Mouse (Mus musculus): Measurements from ENCODE around the gene Igsf8. TPM values are rescaled to one million over a fixed set of nuclear protein-coding genes. Genes with fewer than 3 reads are reported as not detected.

Igsf8 gene
- polyA plus RNA-seq, 2 experiments from 2014 or later, result 3.8 to 5.5 TPM

DNA sequence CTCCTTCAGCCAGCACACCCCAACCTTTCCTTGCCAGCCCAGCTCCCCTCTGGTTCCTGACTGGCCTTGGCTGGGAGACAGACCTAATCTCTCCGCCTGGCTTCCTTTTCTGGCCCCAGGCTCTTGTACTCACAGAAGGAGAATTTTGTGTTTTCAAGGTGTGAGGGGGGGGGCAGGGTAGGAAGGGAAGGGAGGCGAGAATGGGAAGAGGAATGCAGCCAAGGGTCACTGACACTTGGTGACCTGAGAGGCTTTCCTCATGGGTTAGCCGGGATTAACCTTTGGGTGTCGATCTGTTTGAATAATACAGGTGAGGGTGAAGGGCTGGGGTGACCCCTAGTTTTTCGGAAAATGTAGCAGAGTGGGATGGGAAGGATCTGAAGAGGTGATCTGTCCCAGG is 12.7 kb downstream of the Igsf8 start:
- no peak for ATAC-seq

DNA sequence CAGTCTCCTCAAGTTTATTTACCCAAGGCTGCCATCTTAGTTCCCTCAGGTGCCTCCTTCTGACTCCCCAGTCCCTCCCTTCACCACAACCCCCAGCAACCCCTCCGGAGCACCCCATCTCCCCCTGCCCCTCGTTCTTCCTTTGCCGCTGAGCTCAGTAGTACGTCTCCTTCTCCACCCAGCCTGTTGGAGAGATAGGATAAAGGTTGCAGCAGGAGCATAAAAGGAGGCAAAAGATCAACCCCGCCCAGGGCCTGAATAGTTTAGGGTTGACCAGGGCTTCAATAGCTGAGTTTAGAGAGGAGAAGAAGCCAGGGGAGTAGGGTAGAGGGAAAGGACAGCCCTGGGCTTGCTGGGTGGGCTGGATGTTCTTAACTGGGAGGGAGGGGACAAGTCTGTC is 13.1 kb downstream of the Igsf8 start:
- ATAC-seq, result no peak

DNA sequence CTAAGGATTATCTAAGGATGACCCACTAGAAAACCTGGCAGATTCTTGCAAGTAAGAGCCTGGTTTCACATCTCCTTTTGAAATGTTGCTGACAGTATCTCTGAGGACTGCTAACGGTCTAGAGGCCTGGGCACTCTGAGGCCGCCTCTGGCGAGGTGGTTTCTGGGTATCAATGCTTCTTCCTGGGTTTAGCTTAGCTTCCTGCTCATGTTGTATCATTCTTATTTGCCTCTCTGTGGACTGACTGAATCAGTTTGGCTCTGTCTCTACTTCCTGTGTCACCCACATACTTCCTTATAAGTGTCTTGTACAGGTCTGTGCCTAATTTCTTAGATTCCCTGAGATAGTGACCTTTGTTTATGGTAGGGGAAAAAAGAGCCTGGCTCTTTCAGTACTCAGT is 15.7 kb downstream of the Igsf8 start:
- peak; percentile 92 for ATAC-seq

DNA sequence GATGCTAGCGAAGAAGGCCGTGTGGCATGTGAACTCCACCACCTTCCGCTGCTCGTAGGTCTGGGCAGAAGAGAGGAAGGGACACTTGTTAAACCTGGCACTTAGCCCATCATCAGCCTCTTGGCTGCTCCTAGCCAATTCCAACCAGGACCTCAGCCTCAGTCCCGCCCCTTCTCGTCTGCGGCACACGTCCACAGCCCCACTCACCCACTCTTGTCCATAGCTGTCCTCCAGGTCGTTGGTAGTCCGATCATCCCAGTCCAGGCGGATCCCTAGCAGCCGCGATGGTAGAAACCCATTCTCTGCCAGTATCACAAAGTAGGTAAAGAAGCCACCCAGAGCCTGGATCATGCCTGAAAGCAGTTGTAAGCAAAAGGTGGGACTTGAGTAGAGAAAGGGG is 16.9 kb downstream of the Igsf8 start:
- no peak for ATAC-seq

DNA sequence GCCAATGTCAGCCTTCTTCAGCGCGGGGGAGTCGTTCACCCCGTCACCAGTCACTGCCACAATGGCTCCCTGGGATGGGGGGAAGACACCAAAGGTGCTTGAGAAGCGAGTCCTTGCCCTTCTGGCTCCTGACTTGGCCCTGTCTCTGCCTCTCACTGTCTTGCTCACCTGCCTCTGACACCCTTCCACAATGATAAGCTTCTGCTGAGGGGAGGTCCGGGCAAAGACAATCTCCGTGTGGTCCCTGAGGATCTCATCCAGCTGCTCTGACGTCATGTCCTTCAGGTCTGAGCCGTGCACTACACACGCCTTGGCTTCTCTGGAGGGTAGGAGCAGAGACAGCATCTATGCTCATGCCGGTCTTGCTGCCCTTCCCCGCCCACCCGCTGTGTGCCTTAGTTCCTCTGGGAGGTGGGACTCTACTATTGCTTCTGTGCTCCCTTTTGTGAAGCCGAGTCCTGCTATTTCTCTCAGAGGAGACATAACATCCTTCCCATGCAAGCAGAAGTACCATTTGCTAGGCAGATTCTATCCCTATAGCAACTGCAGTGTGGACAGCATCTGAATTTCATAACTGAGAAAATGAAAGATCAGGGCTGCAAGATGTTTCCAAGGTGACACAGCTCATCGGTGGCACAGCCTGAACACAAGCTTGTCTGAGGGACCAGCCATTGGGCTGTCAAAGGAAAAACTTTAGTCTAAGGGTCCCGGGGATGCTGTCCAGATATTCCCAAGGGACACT is 18.5 kb downstream of the Igsf8 start:
- no peak for ATAC-seq

DNA sequence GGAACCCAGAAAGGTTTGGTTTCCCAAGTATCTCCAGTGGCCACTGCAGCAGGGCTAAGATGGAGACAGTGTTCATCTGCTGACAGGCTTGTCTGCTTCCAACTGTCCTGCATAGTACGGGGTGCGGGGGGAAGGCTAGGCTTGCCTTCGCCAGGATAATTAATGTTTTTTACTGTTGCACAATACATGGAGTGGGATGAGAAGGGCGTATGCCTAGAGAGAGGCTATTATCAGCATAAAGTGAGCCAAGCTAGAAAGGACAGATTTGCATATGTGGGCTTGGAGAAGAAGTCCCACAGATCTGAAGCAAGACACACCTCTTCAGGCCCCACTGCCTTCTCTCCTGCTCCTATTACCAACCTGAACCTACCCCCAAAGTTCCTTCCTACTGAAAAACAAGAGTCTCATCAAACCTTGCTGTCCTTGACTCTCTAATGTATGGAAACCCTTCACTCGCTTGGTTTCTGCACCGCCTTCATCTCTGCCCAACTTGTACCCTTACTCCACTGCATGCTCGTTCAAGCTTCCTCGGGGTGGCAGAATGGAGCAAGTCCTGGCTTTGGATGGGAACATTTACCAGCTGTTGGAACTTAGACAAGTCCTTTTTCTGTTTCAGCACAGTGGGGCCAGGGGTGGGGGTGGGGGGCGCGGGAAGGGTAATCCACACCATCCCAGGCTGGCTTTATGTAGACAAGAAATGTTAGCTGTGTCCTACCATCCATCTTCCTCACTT is 20.2 kb downstream of the Igsf8 start:
- ATAC-seq, result no peak

DNA sequence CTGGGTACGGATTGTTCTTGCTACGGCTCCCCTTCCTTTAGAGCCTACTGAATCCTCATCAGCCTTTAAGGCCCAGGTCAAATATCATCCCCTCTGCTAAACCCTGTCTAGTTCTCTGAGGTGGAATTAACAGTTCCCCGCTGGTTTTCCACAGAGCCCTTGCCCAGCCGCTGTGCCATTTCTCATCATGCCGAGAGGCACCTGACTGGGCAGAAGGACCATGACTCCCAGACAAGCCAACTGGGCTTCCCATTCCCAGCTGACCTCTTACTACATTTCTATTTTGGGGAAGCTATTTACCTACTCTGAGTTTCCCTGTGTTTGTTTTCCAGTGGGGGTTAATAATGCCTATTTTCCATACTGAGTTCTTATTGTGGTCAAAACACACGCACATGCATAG is 21.6 kb downstream of the Igsf8 start:
- no peak for ATAC-seq

- no peak for ATAC-seq
Measured at GRCm38 (mm10) chr1:172284221-172284620, 22.8 kb downstream of the Igsf8 start.

- ATAC-seq, result peak; percentile 72
Measured at GRCm38 (mm10) chr1:172286740-172287139, 25.3 kb downstream of the Igsf8 start.

DNA sequence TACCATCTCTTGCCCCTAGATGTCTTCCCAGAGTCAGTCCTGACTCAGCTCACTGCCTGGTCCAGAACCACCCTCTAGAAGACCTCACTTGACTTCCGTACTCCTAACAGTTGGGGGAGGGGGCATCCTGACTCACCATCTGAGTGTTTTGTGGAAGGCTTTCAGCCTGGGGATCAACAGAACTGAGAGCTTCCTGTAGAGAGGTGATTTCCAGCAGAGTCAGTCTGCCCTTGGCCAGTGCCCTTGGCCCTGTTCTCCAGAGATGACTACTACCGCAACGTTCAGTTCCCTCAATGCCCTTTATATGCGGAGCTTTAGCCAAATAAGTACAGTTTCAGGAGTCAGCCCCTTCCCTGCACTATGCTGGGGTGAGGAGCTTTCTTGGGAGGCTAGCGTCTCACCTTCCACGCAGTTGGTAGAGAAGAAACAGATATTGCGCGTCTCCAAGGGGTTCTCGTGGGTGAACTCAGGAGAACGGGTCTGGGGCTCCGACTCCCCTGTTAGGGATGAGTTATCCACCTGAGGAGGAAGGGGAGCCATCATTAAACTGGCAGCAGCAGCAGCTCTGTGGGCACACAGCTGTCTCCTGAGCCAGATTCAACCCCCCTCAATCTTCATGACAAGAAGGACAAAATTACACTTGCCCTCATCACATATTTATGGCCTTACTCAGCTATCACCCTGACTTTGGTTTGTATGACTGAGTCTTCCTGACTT is 27.6 kb downstream of the Igsf8 start:
- no peak for ATAC-seq

DNA sequence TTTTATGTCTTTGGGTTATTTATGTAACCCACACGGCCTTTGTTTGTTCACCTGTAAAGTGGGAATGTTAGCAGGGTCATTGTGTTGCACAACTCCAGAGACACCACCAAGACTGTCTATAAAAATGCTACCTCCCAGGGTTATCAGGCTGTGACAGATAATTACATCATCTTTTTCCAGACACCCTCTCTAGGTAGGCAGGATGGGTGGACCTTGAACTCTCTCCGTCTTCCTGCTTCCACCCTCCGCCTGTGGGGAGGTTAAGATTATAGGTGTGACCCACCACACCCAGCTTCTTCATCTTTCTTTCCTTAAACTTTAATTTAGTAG is 28.1 kb downstream of the Igsf8 start:
- no peak for ATAC-seq

DNA sequence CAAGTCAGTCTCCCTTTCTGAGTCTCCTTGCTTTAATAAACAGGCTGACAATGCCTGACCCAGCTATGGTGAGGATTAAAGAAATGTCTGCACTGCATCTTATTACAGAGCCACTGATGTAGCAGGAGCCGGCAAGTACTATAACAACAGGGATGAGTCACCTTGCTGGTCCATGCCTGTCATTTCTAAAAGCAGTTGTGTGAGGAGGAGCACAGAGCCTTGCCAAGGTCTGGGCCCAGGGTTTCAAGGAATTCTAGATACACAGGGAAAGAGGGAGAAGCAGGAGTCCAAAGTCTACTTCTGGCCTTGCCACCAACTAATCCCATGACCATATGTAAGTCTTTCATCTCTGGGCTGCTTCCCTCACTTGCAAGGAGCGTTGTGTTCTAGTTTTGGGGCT is 31.4 kb downstream of the Igsf8 start:
- no peak for ATAC-seq

DNA sequence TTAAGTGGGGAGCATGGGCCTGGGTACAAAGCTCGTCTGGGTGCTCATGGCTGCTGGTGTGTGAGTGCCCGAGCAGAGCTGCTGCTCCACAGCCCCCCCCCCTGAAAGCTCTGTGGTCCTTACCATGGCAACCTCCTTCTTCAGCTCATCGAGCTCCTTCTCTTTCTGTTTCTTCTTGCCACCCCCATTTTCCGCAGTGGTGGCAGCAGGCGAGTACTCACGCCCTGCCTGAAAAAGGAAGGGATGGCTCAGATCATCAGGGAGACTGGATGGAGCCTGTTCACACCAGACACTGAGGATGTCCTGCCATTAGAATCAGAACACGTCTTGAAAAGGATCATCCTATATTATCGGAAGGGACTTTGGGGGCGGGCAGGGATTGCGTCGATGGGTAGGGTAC is 32.0 kb downstream of the Igsf8 start:
- no peak for ATAC-seq

DNA sequence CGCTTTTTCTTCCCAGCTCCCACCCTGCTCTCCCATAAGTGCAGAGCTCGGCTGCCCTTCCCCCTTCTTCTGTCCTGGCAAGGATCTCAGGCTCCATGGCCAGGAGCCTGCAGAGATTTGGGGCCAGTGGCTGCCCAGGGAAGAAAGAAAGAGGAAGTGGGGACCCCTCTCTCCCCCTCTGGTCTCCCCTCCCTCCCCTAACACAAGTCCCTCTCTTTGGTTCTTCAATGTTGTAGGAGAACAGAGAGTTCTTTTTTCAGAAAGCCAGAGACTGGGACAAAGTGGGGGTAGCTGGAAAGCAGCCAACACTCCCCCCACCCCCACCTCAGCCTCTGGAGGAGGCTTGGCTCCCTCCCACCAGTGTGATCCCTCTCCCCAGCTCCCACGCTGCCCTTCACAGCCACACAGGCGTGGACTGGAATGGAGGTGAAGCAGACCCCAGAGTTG is 34.3 kb downstream of the Igsf8 start:
- ATAC-seq, result no peak

DNA sequence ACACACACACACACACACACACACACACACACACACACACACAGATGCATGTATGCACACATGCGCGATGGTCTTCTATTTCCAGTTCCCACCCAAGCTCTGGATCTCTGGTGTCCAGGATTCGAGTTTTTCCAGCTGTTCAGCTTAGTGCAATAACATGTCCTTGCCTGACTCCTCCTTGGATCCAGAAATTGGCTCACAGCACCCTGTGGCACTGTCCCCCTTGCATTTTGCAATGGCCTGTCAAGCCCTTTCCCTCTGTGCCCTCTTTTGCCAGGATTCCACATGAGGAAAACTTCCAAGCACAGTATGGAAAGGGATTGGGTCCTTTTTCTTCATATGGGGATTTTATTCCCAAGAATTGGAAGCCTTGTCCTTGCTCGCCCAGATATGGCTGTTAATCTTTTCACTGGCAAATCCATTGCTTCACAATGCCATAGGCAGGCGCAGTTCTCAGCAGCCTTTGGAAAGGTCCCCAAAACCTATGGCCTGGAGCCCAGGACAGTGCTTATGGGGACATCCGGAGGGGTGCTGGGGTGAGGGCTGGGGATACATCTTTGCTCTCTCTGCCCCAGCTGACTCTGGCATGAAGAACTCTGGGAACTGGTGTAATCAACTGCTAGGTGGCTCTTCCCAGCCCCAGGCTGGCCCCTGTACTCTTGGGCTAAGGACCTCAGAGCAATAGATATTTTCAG is 35.5 kb downstream of the Igsf8 start:
- ATAC-seq, result no peak

DNA sequence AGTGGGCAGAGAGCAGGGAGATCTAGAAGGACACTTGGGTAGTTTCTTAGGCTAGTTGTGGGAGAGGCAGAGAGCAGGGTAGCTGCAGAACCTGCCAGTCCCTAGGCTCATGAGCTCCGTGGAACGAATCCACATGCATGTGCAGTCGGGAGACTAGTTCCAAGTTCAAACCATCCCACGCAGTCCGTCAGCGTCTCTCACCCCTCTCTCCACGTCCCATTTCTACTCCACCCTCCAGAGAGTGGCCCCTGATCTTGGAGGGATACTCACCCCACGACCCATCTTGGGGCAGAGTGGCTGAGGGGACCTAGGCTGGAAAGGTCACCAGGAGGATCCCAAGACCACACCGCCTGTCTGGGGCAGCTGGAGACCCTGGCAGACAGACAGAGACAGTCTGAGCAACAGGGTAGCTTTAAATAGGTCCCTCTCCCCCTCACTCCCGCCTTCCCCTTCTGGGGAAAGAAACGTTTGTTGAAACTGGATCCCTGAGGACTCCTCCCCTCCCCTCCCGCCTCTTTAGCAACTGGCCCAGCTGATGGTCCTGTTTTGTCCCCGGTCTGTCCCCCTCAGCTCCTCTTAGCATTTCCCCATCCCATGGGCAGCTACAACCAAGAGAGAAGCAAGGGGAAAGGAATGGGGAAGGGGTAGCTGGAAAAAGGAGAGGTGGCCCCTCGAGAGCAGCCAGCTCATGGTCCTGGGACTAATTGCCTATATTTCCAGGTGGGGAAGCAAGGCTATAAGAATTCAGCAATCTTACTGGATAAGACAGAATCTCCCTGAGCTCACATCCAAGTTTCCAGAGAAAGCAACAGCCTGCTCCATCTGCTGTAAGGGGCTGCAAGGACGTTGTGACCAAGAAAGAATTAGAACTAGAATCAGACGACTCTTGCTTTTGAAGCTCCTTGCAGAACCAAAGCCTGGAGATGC is 36.4 kb downstream of the Igsf8 start, which contains the start of gene Atp1a2:
Atp1a2 (minus strand) TSS at position 454 of the 927 bp plus-strand sequence.
- ATAC-seq, result no peak

- no peak for ATAC-seq
Measured at GRCm38 (mm10) chr1:172299528-172299927, 38.1 kb downstream of the Igsf8 start.

GRCm38 (mm10) chr1:172300247-172300646 is 38.8 kb downstream of the Igsf8 start:
- no peak for ATAC-seq

DNA sequence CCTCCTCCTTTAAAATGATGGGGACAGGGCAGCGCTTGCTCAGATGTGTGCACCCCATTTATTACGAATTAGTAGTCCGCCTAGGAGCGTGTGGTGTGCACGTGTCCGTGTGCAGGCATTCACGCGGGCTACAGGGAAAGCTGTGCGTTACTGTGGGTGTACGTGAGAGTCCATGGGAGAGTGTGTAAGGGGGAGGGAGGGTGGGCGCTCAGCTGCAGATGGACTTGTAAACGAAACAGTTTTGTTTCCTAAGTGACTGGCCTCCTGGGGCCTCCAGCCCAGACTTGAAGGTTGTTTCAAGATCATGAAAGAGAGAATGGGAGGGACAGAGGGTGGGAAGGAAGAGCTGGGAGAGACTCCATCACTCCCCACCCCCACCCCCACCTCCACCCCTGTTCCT is 39.7 kb downstream of the Igsf8 start:
- ATAC-seq, result no peak

DNA sequence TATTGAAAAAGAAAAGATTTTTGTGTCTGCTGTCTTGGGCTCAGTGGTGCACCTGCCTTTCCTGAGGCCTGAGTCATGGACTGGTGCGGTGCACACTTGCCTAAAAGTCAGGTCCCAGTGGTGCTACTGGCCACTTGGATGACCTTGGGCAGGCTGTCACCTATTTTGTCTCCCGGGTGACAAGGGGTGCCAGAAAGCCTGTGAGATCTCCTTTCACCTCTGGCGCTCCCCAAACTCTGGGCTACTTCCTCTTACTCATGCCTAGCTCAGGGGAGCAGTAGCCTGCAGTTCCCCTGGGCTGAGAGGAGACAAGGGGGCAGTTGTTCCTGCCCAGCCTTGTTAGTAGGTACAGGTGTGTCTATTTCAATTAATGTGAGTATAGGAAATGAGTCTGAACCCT is 40.9 kb downstream of the Igsf8 start:
- no peak for ATAC-seq

DNA sequence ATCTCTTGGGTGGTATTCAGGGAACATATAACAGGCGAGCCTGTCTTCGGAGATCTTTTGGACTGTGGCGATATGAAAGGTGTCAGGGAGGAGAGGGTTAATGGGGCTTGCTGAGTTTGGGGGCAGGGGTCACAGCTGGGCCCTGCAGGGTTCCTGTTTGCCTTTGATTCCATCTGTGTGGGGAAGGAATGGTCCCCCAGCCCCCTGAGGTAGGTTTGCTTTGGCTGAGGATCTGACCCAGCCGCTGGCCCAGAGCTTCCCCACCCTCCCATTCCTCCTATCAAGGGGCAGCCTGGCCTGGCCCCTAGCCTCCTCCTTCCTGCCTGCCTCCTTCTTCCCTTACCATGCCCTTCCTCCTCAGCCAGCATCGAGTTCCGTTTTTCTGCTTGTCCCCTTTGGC is 41.4 kb downstream of the Igsf8 start:
- ATAC-seq, result no peak

DNA sequence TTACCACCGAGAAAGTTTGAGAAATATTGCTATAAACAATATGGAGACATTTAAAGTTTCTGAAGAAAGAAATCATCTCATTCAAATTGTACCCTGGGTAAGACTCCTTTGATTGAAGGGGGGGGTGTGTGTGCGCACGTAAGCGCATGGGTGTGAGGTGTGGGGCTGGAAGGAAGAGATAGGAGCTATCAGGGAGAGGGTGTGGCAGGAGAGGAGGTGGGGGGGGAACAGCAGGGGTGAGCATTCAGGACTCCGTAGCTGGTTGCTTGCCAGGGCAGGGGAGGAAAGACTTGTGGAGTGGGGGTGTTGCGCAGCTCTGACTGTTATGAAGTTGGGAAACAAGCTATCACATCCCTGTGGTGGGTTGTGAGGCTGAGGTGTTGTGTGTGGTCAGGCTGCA is 43.0 kb downstream of the Igsf8 start:
- ATAC-seq, result no peak

Measured in CD4-positive, CD25-positive, alpha-beta regulatory T cell, adult 4 months (primary cell).